Mouse (Mus musculus) cerebellum, adult 18-20 months (tissue): ENCODE data around the gene Rnf207.

Experiments used
- DNase-seq, 2 experiments: peaks; one replicate each; pipeline ENCODE4 v3.0.0; 2021

The Rnf207 gene

GRCm38 (mm10) chr4:152318517-152319234 lies at the start of gene Rnf207:
Gene Rnf207 (minus strand): TSS chr4:152318993.
- peak; percentile 66 to 74 for DNase-seq

GRCm38 (mm10) chr4:152365228-152365627 lies 46.4 kb upstream of the Rnf207 start:
- DNase-seq: no peak

DNA sequence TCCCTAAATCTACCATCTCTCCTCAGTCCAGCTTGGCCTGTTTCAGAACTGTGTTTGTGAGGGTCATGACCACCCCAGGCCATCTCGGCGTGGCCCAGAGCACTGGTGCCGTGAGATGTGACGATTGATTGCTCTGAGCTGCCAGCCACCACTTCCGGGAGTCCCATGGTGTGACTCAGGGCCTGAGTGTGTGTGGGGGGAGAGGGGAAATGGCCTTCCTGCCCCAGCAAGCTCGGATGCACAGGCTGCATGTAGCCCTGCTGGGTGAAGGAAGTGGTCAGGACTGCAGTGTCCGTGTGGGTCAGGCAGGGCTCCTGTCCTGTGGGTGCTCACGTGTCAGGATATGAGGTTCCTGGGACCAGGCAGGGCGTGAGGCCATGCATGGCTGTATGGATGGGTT lies 43.4 kb upstream of the Rnf207 start:
- DNase-seq: no peak

DNA sequence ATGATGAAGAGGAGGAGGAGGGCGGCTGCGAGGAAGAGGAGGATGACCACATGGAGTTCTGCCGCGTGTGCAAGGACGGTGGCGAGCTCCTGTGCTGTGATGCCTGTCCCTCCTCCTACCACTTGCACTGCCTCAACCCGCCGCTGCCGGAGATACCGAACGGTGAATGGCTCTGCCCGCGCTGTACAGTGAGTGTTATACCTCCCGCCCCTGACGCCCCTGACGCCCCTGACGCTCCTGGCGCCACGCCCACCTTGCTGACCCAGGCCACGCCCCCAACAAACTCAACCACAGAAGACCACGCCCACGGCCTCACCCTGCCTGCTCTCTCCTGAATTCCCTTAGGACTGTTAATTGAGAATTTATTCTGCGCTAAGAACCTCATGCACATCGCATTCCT lies 42.1 kb upstream of the Rnf207 start:
- DNase-seq: no peak

- no peak for DNase-seq
Measured at GRCm38 (mm10) chr4:152359700-152360099, 40.9 kb upstream of the Rnf207 start.

- DNase-seq: no peak
Measured at GRCm38 (mm10) chr4:152355672-152356071, 36.9 kb upstream of the Rnf207 start.

DNA sequence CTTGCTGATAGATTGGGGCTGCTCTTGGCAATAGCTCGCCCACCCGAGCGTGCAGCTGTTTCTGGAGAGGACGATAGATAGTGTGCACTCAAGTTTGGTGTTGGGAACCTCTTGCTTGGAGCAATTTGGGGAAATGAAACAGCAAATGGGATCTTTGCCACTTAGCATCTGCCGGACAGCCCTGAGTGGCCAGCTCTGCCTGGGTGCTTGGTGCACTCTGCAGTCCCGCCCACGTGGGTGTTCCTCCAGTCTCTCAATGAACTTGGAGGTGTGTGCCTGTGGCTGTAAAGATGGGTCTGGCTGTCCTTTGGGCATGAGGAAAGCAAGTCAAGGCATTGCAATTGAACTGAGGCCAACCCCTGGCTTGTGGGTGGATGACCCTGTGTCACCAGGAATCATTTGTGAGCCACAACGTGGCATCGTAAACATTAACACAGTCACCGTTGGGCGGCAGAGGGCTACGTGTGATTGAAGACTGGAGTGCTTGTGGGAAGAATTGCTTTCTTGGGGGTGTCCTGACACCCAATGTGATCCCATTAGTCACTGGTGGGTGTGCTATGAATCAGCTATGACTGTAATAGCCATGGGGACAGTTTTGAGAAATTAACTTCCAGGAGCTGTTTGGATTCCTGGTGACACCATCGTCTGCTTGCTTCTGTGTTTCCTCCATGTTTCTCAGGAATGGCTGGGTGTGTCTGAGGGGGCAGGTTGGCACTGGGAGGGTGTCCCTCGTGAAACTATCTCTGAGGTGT lies 35.3 kb upstream of the Rnf207 start:
- no peak for DNase-seq

GRCm38 (mm10) chr4:152351422-152352305 lies 32.9 kb upstream of the Rnf207 start:
- no peak for DNase-seq

DNA sequence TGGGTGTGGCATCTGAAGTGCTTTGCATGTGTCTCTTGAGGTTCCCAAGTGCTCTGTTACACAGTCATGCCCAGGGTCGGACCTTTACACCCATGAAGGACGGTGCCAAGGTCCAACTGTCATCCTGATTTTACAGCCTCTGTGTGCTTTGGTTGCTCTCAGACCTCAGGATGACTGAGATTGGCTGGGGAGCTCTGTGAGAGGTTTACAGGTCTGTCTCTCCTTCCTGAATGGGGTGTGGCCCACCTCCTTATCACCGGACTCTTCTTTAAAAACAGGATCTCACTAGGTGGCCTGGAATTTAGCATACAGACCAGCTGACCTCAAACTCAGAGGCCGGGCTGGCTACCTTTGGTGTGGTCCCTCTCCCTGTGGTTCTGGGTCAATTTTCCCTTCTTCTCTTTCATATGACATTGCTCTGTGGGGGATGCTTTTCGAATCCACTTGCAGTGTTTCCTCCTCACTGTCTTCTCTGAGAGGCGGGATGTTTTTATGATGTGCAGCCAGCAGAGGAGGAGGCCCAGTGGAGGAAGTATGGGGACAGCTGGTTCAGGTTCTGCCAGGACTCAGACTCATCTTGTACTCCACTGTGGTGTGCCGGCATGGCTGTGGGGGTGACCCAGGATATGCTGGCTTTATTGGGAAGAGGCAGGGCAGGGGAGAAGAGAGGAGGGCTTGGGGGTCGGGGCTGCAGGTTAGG lies 32.1 kb upstream of the Rnf207 start:
- no peak for DNase-seq

- DNase-seq: no peak
Measured at GRCm38 (mm10) chr4:152349837-152350381, 31.1 kb upstream of the Rnf207 start.

GRCm38 (mm10) chr4:152345120-152345889 lies 26.5 kb upstream of the Rnf207 start:
- peak; percentile 20 to 21 for DNase-seq

DNA sequence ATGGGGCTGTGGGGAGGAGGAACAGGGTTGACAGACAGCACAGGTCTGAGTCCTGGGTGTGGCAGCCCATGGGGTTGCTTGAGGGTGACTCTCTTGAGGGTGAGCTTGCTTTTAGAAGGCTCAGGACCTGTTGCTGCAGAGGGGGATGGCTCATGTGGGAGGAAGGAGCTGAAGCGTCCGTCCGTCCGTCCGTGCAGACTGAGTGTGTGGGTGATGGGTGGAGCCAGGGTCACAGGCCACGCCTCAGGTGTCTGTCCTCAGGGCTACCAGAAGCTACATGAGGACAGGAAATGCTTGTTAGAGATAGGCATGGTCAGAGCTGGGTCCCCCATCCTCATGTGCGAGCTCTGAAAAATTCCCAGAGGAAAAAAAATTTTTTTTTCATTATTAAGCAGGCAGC lies 25.9 kb upstream of the Rnf207 start:
- no peak for DNase-seq

- peak; percentile 36 to 46 for DNase-seq
Measured at GRCm38 (mm10) chr4:152343296-152343695, 24.5 kb upstream of the Rnf207 start.

DNA sequence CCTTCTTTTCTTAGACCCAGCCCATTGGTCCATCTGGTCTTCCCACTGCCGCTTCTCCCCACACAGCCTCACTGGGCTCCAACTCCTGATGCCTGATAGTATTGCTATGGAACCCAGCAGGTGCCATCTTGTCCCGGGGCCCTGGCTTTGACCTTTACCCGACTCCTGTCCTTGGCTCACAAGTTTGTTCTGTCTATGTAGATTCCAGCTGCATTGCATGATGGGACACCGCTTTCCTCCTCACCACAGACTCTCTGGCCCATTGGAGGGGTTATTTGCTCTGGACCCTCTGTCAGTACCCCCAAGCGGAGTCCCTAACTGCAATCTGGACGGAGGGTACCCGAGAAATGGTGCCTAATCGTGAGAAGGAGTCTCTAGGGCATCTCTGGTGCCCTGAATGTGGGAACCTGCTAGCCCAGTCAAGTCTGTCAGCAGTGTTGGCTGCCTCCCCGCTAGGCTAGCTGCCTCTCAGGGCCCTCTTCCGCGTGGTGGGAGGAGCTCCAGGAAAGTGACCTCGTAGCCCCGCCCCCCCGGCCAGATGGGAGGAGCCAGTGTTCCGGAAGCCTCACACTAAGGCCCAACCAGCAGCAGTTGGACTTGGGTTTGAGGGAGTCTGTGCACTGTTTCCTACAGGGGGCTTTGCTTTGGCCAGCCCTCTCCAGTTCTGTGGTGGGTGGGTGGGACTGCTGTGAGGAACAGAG lies 21.9 kb upstream of the Rnf207 start:
- DNase-seq: no peak

DNA sequence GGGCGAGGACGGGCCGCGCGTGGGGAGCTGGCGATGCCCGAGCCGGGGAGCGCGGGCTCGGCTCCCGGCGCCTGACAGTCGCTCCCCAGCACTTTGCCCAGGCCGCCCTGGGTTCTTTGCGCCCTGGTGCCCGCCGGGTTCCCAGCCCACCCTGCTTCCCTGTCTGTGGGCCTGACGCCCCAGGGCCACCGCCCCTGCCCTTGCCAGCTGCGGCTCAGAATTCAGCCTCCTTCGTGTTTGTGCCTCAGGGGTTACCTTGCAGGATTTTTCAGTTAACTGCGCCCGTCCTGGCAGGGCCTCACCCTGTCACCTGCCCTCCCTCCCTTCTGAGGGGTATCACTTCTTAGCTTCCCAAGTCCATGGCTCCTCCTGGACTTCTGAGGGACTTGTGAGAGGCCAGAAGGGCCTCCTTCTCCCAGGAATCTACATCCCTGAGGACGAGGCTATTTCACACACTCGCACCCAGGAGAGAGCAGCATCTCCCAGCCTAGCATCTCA lies 20.5 kb upstream of the Rnf207 start:
- DNase-seq: peak in 1 of 2 experiments; percentile 28

GRCm38 (mm10) chr4:152338419-152339292 lies 19.9 kb upstream of the Rnf207 start, which contains the start of gene Chd5:
Gene Chd5 (plus strand): TSS chr4:152338651.
- DNase-seq: peak; percentile 64 to 71

- peak; percentile 31 to 39 for DNase-seq
Measured at GRCm38 (mm10) chr4:152337772-152338171, 19.0 kb upstream of the Rnf207 start.

- DNase-seq: no peak
Measured at GRCm38 (mm10) chr4:152333587-152333986, 14.8 kb upstream of the Rnf207 start.

GRCm38 (mm10) chr4:152332952-152333351 lies 14.2 kb upstream of the Rnf207 start:
- peak; percentile 29 to 33 for DNase-seq
